Mouse (Mus musculus) hematopoietic stem cell, adult 5-6 weeks (primary cell): Measurements from ENCODE around the gene Slc27a1. TPM values are rescaled to one million over a fixed set of nuclear protein-coding genes. Genes with fewer than 3 reads are reported as not detected.

Experiments used
- ATAC-seq, 2 experiments: fragments of 125-278 bp in 1 of 2; replicated peaks in 1 of 2; 2 replicates each; pipeline ENCODE4 v1.8.0; 2016 to 2017; ENCODE audit warnings: inconsistent platforms in 2 of 2, mild to moderate bottlenecking in 2 of 2, moderate number of reproducible peaks in 2 of 2, low read depth in 1 of 2, moderate TSS enrichment in 1 of 2; ENCODE audit not compliant: low FRiP score in 2 of 2, poor library complexity in 2 of 2, severe bottlenecking in 2 of 2, insufficient read depth in 1 of 2, low TSS enrichment in 1 of 2
- total RNA-seq: library from RNA; stranded (forward); fragments of 172-1452, 232-1000 nt; gene quantifications from 2 replicates; pipeline ENCODE4 v1.2.3, GENCODE M21; 2017

Slc27a1 gene
- total RNA-seq, 1 experiment from 2014 or later = 13.3 TPM

DNA sequence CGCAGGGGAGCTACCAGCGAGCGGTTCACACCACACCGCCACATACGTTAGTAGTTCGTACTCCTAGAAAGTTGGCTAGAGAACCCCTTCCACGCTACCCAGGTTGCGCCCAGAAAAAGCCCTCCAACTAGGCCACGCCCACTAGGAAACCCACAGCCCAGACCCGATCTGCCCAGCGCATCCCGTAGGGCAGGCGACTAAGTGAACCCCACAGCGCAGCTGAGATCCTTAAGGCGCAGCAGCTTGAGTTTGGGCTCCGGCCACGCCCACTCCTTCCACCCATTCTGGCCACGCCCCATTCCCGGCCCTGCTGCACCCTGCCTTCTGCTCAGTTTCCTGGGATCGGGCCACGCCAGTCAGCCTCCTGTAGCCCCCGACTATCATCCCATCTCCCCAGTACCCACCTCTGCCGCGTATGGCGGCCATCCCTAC lies 61.1 kb downstream of the Slc27a1 start:
- ATAC-seq = no peak

- no peak for ATAC-seq
Measured at GRCm38 (mm10) chr8:71630761-71631160, 62.1 kb downstream of the Slc27a1 start.

GRCm38 (mm10) chr8:71631897-71632296 lies 63.2 kb downstream of the Slc27a1 start:
- no peak for ATAC-seq

- ATAC-seq = peak; percentile 14 to 44; a peak in 2 of 4 replicates
Measured at GRCm38 (mm10) chr8:71633164-71633563, 64.5 kb downstream of the Slc27a1 start.

- peak; percentile 63 to 68; a peak in 3 of 4 replicates for ATAC-seq
Measured at GRCm38 (mm10) chr8:71633981-71634667, 65.4 kb downstream of the Slc27a1 start.

Other genes with a start within 250 kb of the Slc27a1 start
- 178 and 190 TPM in 2 replicates for gene Use1, start 202.0 kb upstream of the Slc27a1 start, total RNA-seq
- gene Ocel1, start 197.6 kb upstream of the Slc27a1 start, total RNA-seq = 14.6 and 16.5 TPM in 2 replicates
- 1.7 and 15.0 TPM in 2 replicates for gene Nr2f6, start 186.9 kb upstream of the Slc27a1 start, total RNA-seq
- not detected in 2 replicates for gene Ushbp1, start 173.1 kb upstream of the Slc27a1 start, total RNA-seq
- 71.4 and 85.8 TPM in 2 replicates for gene Babam1, start 172.0 kb upstream of the Slc27a1 start, total RNA-seq
- gene Ankle1, start 162.9 kb upstream of the Slc27a1 start, total RNA-seq = 7.1 and 14.8 TPM in 2 replicates
- 19.8 and 20.7 TPM in 2 replicates for gene Abhd8, start 105.2 kb upstream of the Slc27a1 start, total RNA-seq
- 35.8 and 61.7 TPM in 2 replicates for gene Mrpl34, start 103.9 kb upstream of the Slc27a1 start, total RNA-seq
- gene Dda1, start 99.7 kb upstream of the Slc27a1 start, total RNA-seq = 15.8 and 18.9 TPM in 2 replicates
- gene Ano8, start 82.9 kb upstream of the Slc27a1 start, total RNA-seq = 6.7 and 9.2 TPM in 2 replicates
- gene Gtpbp3, start 80.8 kb upstream of the Slc27a1 start, total RNA-seq = 8.8 and 14.1 TPM in 2 replicates
- gene Plvap, start 57.1 kb upstream of the Slc27a1 start, total RNA-seq = 0.38 TPM in 1 of 2 replicates, not detected in the other
- not detected in 2 replicates for gene Ccdc194, start 43.2 kb upstream of the Slc27a1 start, total RNA-seq
- 65.1 and 74.2 TPM in 2 replicates for gene Bst2, start 31.4 kb upstream of the Slc27a1 start, total RNA-seq
- gene Mvb12a, start 26.0 kb upstream of the Slc27a1 start, total RNA-seq = 37.2 and 60.0 TPM in 2 replicates
- gene Tmem221, start 10.0 kb upstream of the Slc27a1 start, total RNA-seq = 0.38 TPM in 1 of 2 replicates, not detected in the other
- 0.40 and 0.50 TPM in 2 replicates for gene Nxnl1, start 2.3 kb upstream of the Slc27a1 start, total RNA-seq
- gene Pgls, start 23.3 kb downstream of the Slc27a1 start, total RNA-seq = 51.4 and 93.2 TPM in 2 replicates
- gene Fam129c, start 28.8 kb downstream of the Slc27a1 start, total RNA-seq = 1.0 and 9.7 TPM in 2 replicates
- 53.6 and 78.4 TPM in 2 replicates for gene Colgalt1, start 42.1 kb downstream of the Slc27a1 start, total RNA-seq
- 2.6 and 3.6 TPM in 2 replicates for gene Unc13a, start 102.9 kb downstream of the Slc27a1 start, total RNA-seq
- gene Jak3, start 107.4 kb downstream of the Slc27a1 start, total RNA-seq = 32.8 and 34.1 TPM in 2 replicates
- gene Insl3, start 120.3 kb downstream of the Slc27a1 start, total RNA-seq = 6.2 and 8.9 TPM in 2 replicates
- 1.3 TPM in 2 replicates for gene B3gnt3, start 132.9 kb downstream of the Slc27a1 start, total RNA-seq
- 90.7 and 99.4 TPM in 2 replicates for gene Fcho1, start 156.8 kb downstream of the Slc27a1 start, total RNA-seq